Mouse (Mus musculus): ENCODE measurements around the gene Eif4ebp2.
A peak's percentile ranks its signal among the peaks of the same experiment; 100 is the strongest.

Gene Eif4ebp2

DNA sequence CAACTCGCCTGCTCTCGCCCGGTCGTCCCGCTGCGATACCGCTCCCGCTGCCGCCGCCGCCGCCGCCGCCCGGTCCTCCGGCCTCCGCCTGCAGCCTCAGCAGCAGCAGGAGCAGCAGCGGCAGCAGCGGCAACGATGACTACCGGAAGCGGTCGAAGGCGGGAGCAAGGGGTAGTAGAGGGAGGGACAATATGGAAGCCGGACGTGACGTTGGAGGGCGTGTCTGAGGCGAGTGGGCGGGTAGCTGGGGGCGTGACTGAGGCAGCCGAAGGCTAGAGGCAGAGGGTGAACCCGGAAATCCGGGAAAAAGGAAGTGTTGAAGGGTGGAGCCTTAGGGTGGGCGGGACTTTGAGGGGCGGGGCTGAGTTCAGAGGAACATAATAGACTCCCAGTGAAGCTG, at the start of gene Eif4ebp2:
Gene Eif4ebp2, minus strand, starts transcription at position 17 of the 400 bp plus-strand sequence.
- DNase-seq = peak; percentile 99

- no peak for DNase-seq
These were observed 48.3 kb upstream of the Eif4ebp2 start for GRCm38 (mm10) chr10:61500756-61501155.

- DNase-seq = no peak
These were observed 47.3 kb upstream of the Eif4ebp2 start for GRCm38 (mm10) chr10:61499505-61500466.

- DNase-seq = no peak
These were observed 43.8 kb upstream of the Eif4ebp2 start for GRCm38 (mm10) chr10:61496231-61496630.

DNA sequence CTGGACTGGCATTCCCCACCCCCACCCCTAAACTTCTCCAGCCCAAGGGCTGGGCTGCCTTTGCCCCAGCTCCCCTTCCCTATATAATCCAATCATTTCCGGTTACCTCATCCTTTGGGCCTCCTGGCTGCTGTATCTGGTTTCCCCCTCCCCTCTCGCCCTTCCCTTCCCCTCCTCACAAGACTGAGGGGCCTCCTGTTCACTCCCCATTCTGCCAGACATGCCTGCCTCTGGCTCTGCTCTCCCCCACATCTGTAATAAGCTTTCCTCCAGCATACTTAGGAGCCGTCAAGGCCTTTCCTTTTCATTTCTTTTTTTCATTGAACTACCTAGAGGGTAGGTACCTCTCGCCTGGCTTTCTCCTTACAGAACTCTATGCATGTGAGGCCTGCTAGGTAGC, 43.0 kb upstream of the Eif4ebp2 start:
- no peak for DNase-seq

DNA sequence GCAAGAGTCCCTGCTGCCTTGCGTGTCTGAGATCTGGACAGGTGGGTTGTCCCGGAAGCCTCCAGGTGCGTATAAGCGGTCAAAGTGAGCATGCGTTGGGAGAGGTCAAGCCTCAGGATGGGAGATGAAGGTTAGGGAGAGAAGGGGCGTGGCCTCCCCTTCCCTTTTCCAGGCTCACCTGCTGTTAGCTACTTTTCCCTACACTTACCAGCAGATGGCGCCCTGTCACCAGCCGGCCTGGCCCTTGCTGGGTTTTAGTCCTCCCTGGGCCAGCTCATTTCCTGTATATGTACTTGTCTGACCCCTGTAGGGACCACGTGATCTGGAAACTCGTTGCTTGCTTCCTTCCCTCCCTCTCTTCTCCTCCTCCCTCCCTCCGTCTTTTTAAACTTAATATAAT, 39.6 kb upstream of the Eif4ebp2 start:
- DNase-seq = peak; percentile 78

- no peak for DNase-seq
These were observed 39.1 kb upstream of the Eif4ebp2 start for GRCm38 (mm10) chr10:61491573-61491972.

DNA sequence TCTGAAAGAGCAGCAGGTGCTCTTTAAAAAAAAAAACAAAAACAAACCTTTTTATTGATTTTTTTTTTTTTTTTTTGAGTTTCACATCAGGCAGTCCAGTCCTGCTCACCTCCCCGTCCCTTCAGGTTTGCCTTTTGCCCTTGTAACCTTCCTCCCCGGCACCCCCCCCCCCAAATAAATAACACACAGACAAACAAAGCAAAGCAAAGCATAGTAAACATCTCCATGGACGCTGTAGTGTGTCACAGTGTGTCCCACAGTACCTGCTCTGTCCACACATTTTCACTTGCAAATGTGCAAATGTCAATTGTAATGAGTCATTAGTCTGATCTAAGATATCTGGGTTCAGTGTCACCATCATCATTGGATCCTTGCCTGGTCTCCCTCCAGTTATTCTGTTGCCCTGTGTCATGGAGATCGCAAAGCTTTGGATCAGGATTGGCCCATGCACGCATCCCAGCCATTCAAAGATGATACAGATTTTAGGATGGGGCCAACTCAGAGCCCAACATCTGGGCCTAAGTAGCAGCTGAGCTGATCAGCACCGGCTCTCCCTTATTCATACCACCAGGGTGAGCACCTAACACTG, 36.2 kb upstream of the Eif4ebp2 start:
- DNase-seq = no peak

- no peak for DNase-seq
These were observed 34.3 kb upstream of the Eif4ebp2 start for GRCm38 (mm10) chr10:61486551-61487339.

- no peak for DNase-seq
These were observed 32.3 kb upstream of the Eif4ebp2 start for GRCm38 (mm10) chr10:61484801-61485200.

- DNase-seq = no peak
These were observed 30.3 kb upstream of the Eif4ebp2 start for GRCm38 (mm10) chr10:61482771-61483170.

GRCm38 (mm10) chr10:61480488-61480887, 28.0 kb upstream of the Eif4ebp2 start:
- DNase-seq = no peak

DNA sequence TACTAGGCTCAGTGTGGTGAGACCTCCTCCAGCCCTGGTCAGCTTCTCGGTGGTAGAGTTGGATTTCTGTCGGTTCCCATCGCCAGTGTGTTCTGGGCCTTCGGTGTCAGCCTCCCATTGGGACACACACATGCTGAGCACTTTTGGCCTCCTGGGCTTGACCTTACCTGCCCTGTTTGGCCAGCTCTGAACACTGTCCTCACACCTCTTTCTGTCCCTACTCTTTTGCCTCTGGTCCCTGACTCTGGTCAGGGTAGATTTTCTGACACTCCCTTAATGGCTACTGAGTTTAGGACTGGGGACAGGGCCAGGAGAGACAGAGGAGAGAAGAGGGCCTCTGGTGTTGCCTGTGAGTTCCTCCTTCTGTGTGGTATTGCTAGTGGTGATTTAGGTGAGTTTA, 27.5 kb upstream of the Eif4ebp2 start:
- DNase-seq = no peak

GRCm38 (mm10) chr10:61479461-61479860, 27.0 kb upstream of the Eif4ebp2 start:
- DNase-seq = no peak

DNA sequence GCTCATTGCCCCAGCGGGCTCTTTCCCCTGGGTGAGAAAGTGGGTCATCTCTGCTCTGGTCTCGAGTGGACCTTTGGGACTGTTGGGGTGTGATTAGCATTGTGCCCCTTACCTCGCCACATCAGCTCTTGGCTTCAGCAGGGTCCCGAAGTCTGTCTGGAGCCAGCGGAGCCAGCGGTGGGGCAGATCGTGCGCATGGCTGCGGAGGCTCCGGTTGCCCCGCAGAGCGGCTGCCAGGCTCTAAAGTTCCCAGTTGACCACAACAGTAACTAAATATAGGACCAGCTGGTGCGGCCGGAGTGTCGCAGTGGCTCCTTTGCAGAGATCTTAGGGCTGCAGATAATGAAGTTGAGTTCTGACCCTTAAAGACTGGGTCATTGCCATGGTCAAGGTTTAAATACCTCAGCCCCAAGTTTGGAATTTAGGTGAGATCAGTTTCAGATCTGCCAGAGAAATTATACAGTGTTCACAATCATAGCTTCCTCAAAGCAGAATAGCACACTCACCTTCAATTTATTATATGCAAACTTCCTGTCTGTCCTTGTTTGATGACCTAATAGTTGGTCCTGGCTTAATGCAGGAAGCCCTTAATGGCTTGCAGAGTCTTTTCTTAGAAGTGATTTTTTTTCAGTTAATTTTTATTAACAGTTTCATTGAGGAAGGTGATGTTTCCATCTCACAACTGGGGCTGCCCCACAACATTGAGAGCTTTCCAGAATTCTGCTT, 24.1 kb upstream of the Eif4ebp2 start:
- no peak for DNase-seq

DNA sequence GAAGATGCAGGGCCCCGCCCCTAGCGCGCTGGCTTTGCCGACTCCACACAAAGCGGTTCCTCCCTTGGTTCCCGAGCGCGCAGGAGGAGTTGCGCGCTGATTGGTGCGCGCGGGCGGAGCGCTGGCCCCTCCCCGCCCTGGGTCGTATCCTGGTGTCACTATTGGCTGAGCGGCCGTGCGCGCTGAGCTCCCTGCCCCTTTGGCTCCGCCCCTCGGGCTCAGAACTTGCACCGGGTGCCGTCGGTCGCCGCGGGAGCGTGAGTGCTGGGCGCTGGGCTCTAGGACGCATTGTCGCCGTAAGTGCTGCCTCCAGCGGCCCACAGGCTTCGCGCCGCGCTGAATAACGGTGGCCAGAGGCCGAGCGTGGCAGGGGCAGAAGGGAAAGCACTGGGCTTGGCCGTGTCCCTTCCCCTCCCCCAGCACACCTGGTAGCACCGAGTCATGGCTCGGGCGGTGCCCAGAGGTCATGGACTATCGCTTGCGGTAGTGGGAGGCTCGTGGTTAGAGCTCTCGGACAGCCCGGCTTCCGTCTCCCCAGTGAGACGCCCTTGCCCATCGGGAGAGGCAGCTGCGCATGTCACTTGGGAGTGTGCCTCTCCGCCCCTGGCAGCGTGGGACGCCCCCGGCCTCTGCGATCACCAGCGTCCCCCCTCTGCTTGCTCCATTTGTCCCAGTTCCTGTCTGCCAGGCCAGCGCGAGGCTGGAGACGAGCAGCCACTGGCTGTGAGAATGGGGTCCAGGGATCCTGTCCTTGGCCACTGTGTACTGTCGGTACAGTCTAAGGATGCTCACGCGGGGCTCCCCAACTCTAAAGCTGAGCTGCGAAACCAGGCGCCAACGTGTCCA, 23.4 kb upstream of the Eif4ebp2 start, which contains the start of gene Lrrc20:
Gene Lrrc20, plus strand, starts transcription at position 208 of the 846 bp plus-strand sequence.
- peak; percentile 90 for DNase-seq

- no peak for DNase-seq
These were observed 21.9 kb upstream of the Eif4ebp2 start for GRCm38 (mm10) chr10:61474344-61474743.

GRCm38 (mm10) chr10:61473640-61474039, 21.2 kb upstream of the Eif4ebp2 start:
- no peak for DNase-seq

- no peak for DNase-seq
These were observed 16.4 kb upstream of the Eif4ebp2 start for GRCm38 (mm10) chr10:61468900-61469299.

- peak; percentile 21 for DNase-seq
These were observed 14.4 kb upstream of the Eif4ebp2 start for GRCm38 (mm10) chr10:61466873-61467272.

GRCm38 (mm10) chr10:61466242-61466641, 13.8 kb upstream of the Eif4ebp2 start:
- peak; percentile 8 for DNase-seq

- no peak for DNase-seq
These were observed 12.5 kb upstream of the Eif4ebp2 start for GRCm38 (mm10) chr10:61465009-61465408.

All from kidney, adult 18-20 months (tissue).